Mouse (Mus musculus): ENCODE measurements around the gene Crybg3.

DNA sequence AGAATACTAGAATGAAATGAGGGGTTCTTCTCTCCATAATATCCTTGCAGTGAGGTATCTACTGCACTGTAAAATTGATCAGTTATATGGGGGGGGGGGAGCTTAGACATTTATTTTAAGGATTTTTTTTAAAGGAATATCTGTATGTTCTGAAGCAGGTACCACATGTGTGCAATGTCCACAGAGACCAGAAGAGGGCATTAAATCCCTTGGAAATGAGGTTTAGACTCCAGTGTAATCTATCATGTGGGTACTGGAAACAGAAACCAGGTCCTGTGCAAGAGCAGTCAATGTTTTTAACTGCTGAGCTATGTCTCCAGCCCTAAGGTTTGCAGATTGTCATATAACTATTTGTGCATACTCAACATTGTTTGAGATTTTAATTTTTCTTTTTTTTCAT lies 151.7 kb downstream of the Crybg3 start:
- peak; percentile 28; the same call in 1 of the 2 replicates for TF ChIP-seq CTCF (IDR thresholded peaks at IDR 0.05; ENCODE audit: low read depth)
- TF ChIP-seq EP300 (optimal IDR thresholded peaks at IDR 0.05), result no peak
